Mouse (Mus musculus) neural tube, embryonic 12.5 days (tissue): ENCODE measurements around the gene Slc16a1. TPM values are rescaled to one million over a fixed set of nuclear protein-coding genes. Genes with fewer than 3 reads are reported as not detected.
"Not testable (repeated sequence)": the region's sequence is repeated elsewhere in the genome, so short reads cannot be mapped to it uniquely, and the experiment has no call there.

Experiments used
- ATAC-seq: fragments of 200-750 bp; cut with Nextera tagmentation; 2 replicates; pipeline ENCODE4 v1.8.0; 2017; ENCODE audit warnings: low read depth, mild to moderate bottlenecking, moderate TSS enrichment, moderate library complexity; ENCODE audit not compliant: low FRiP score
- H3K27ac ChIP-seq: fragments of 300-500 bp; sonication (generic); 2 replicates; pipeline ENCODE4 v1.5.1; 2016
- H3K27me3 ChIP-seq: fragments of 300-500 bp; sonication (generic); replicated peaks from 2 replicates; pipeline ENCODE4 v1.6.1; 2016; ENCODE audit warnings: mild to moderate bottlenecking
- H3K36me3 ChIP-seq: fragments of 300-500 bp; sonication (generic); 2 replicates; pipeline ENCODE4 v1.6.1; 2016; ENCODE audit warnings: mild to moderate bottlenecking
- H3K4me1 ChIP-seq: fragments of 300-500 bp; sonication (generic); 2 replicates; pipeline ENCODE4 v1.6.1; 2016
- H3K4me2 ChIP-seq: fragments of 300-500 bp; sonication (generic); replicated peaks from 2 replicates; pipeline ENCODE4 v1.6.1; 2016; ENCODE audit warnings: mild to moderate bottlenecking
- H3K4me3 ChIP-seq: fragments of 300-500 bp; sonication (generic); 2 replicates; pipeline ENCODE4 v1.5.1; 2016
- H3K9ac ChIP-seq: fragments of 300-500 bp; sonication (generic); 2 replicates; pipeline ENCODE4 v1.6.1; 2016; ENCODE audit warnings: mild to moderate bottlenecking
- H3K9me3 ChIP-seq: fragments of 300-500 bp; sonication (generic); 2 replicates; pipeline ENCODE4 v1.6.1; 2016; ENCODE audit warnings: mild to moderate bottlenecking
- WGBS: fragments of 180-500 bp; shearing (Covaris S2); methylation state at CpG from one replicate; pipeline ENCODE4 v1.1.7; 2016; 5-methylcytosine and 5-hydroxymethylcytosine counted together
- polyA plus RNA-seq: library from polyadenylated mRNA; unstranded; fragments of >200 nt; fragmentation: Nextera tagmentation; extraction: Ambion mirVana; gene quantifications from 2 replicates; pipeline ENCODE4 v1.2.1, GENCODE M21; 2016

Slc16a1 gene
- polyA plus RNA-seq, 1 experiment from 2014 or later = 17.9 TPM

DNA sequence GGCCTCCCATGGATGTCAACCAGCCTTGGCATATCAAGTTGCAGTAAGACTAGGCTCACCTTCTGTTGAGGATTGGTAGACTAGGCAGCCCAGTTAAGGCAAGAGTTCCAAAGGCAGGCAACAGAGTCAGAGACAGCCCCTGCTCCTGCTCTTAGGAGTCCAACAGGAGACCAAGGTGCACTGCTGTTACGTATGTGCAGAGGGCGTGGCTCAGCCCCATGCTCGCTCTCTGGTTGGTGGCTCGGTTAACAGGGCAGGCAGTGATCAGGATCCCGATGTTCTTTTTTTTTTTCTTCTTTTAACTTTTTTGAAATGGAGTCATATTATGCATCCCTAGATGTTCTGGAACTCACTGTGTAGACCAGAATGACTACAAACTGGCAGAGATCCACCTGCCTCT, 30.5 kb downstream of the Slc16a1 start:
- Histone ChIP-seq H3K27me3 (no peaks in the 10 kb centered on the region), H3K27ac (no peak overlapping the region), H3K36me3 (no peaks in the 10 kb centered on the region), H3K4me2 (no peak overlapping the region), H3K4me1 (peaks cover 6% of the 10 kb centered on the region), H3K9me3 (no peaks in the 10 kb centered on the region), H3K9ac (no peak overlapping the region), H3K4me3 (no peak overlapping the region)
- WGBS = 93% methylated on average over 5 of the region's 5 CpGs
- no peak for ATAC-seq

DNA sequence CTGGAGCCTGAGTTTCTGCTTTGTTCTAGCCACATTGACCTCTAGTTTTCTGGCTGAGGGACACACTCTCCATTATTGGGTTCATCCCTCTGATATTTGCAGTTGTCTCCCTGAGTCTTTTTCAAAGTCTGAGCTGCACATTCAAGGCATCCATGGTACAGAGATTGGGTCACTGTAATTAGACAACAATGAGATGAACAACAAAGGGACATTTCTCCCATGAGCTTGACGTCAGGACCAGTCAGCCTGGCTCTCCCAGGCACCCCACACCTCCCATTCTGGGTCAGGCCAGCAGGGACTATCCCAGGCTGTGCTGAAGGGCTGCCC, 31.4 kb downstream of the Slc16a1 start:
- Histone ChIP-seq H3K9ac (no peak overlapping the region), H3K9me3 (no peaks in the 10 kb centered on the region), H3K4me3 (no peak overlapping the region), H3K36me3 (no peaks in the 10 kb centered on the region), H3K27me3 (no peaks in the 10 kb centered on the region), H3K4me2 (no peak overlapping the region), H3K4me1 (peaks cover 14% of the 10 kb centered on the region), H3K27ac (no peak overlapping the region)
- WGBS = 14% methylated on average over 1 of the region's 1 CpGs
- no peak for ATAC-seq

- not testable (repeated sequence) for H3K4me3 ChIP-seq, H3K9me3 ChIP-seq, H3K27ac ChIP-seq, H3K27me3 ChIP-seq, H3K36me3 ChIP-seq, H3K4me2 ChIP-seq, H3K9ac ChIP-seq
- WGBS = 32% methylated on average over 1 of the region's 1 CpGs
- ATAC-seq = peak; percentile 60
- H3K4me1 ChIP-seq = peaks cover 20% of the 10 kb centered on the region
These were observed 31.9 kb downstream of the Slc16a1 start for GRCm38 (mm10) chr3:104670183-104671020.

- H3K27me3 ChIP-seq = no peaks in the 10 kb centered on the region
- no peak overlapping the region for H3K4me3 ChIP-seq
- no peak overlapping the region for H3K4me2 ChIP-seq
- WGBS = 83% methylated on average over 6 of the region's 6 CpGs
- ATAC-seq = no peak
- no peak overlapping the region for H3K9ac ChIP-seq
- no peak overlapping the region for H3K27ac ChIP-seq
- no peaks in the 10 kb centered on the region for H3K36me3 ChIP-seq
- no peaks in the 10 kb centered on the region for H3K9me3 ChIP-seq
- H3K4me1 ChIP-seq = peaks cover 22% of the 10 kb centered on the region
These were observed 33.1 kb downstream of the Slc16a1 start for GRCm38 (mm10) chr3:104671543-104671942.

DNA sequence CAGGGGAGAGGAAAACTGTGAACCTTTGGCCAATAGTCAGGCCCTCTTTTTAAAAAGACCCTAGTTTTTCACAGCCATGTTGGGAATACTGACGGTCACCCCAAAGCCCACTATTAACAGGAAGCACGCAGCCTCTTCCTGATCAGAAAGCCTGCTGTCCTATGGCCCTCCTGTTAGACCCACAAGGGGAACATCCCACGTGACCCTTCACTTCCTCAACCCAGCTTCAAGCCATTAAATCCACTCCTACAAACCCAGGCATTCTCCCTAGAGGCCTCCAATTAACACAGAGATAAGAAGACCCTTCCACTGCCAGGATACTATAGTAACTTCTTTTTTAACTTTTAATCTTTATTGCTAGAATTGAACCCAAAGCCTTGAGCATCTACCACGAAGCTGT, 33.6 kb downstream of the Slc16a1 start:
- Histone ChIP-seq H3K27ac (no peak overlapping the region), H3K36me3 (no peaks in the 10 kb centered on the region), H3K9ac (no peak overlapping the region), H3K4me2 (no peak overlapping the region), H3K4me1 (peaks cover 22% of the 10 kb centered on the region), H3K9me3 (no peaks in the 10 kb centered on the region), H3K27me3 (no peaks in the 10 kb centered on the region), H3K4me3 (no peak overlapping the region)
- WGBS = 71% methylated on average over 4 of the region's 4 CpGs
- ATAC-seq = no peak

- 70% methylated on average over 4 of the region's 4 CpGs for WGBS
- no peak overlapping the region for H3K27ac ChIP-seq
These were observed 35.3 kb downstream of the Slc16a1 start for GRCm38 (mm10) chr3:104673642-104674328.

GRCm38 (mm10) chr3:104674329-104675220, 36.1 kb downstream of the Slc16a1 start:
- H3K27ac ChIP-seq = no peak overlapping the region
- WGBS = 19% methylated on average over 14 of the region's 14 CpGs
- H3K9ac ChIP-seq = peak overlapping the region; percentile 45; the same call in 1 of the 2 replicates
- no peaks in the 10 kb centered on the region for H3K36me3 ChIP-seq
- peaks cover 22% of the 10 kb centered on the region for H3K4me1 ChIP-seq
- H3K9me3 ChIP-seq = no peaks in the 10 kb centered on the region
- ATAC-seq = peak; percentile 10
- H3K4me3 ChIP-seq = peak overlapping the region; percentile 36
- no peaks in the 10 kb centered on the region for H3K27me3 ChIP-seq
- peak overlapping the region; percentile 72 for H3K4me2 ChIP-seq

More at GRCm38 (mm10) chr3:104673642-104674328, 35.3 kb downstream of the Slc16a1 start:
- Histone ChIP-seq H3K4me3 (no peak overlapping the region), H3K9me3 (no peaks in the 10 kb centered on the region), H3K4me1 (peaks cover 22% of the 10 kb centered on the region), H3K27me3 (no peaks in the 10 kb centered on the region), H3K9ac (no peak overlapping the region), H3K36me3 (no peaks in the 10 kb centered on the region), H3K4me2 (no peak overlapping the region)
- no peak for ATAC-seq

DNA sequence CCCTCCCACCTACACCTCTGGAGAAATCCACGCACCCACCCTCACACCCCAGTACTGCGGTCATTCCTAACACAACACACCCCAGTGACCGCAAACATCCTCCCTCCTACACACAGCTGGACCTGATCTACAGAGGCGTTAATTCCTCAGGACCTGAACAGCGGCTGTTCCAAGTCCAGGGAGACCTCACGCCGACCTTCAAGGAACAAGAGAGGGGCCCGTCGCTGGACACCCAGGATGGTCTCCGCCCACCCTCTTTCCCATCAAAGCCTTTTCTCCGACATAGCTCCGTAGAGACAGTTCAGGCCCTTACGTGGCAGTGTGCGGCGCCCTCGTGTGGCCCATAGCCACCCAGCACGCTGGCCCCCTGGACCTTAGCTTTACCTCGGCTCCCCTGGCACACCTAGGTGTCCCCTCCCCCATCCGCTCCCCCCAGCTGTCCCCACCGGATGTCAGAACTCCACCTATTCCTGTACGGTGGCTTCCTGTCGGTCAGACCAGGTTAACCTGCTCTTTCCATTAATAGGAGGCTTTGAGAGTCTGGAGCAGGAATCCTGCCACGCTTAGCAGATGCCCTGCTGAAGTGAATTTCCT, 36.9 kb downstream of the Slc16a1 start:
- Histone ChIP-seq H3K4me1 (peaks cover 16% of the 10 kb centered on the region), H3K4me2 (peak overlapping the region; percentile 72), H3K27ac (no peak overlapping the region), H3K27me3 (no peaks in the 10 kb centered on the region), H3K9me3 (no peaks in the 10 kb centered on the region), H3K36me3 (no peaks in the 10 kb centered on the region), H3K9ac (peak overlapping the region; percentile 45), H3K4me3 (peak overlapping the region; percentile 36)
- ATAC-seq = peak; percentile 90
- WGBS = 4% methylated on average over 23 of the region's 23 CpGs

- no peak overlapping the region for H3K4me2 ChIP-seq
- no peak for ATAC-seq
- H3K9ac ChIP-seq = no peak overlapping the region
- no peaks in the 10 kb centered on the region for H3K27me3 ChIP-seq
- H3K36me3 ChIP-seq = no peaks in the 10 kb centered on the region
- no peaks in the 10 kb centered on the region for H3K9me3 ChIP-seq
- 93% methylated on average over 2 of the region's 2 CpGs for WGBS
- no peak overlapping the region for H3K4me3 ChIP-seq
- H3K4me1 ChIP-seq = peaks cover 16% of the 10 kb centered on the region
- H3K27ac ChIP-seq = no peak overlapping the region
These were observed 39.3 kb downstream of the Slc16a1 start for GRCm38 (mm10) chr3:104677781-104678180.

- no peak for ATAC-seq
- H3K9me3 ChIP-seq = no peaks in the 10 kb centered on the region
- 81% methylated on average over 8 of the region's 8 CpGs for WGBS
These were observed 40.4 kb downstream of the Slc16a1 start for GRCm38 (mm10) chr3:104678826-104679225.

GRCm38 (mm10) chr3:104682671-104683504, 44.4 kb downstream of the Slc16a1 start:
- 63% methylated on average over 11 of the region's 11 CpGs for WGBS
- H3K36me3 ChIP-seq = no peaks in the 10 kb centered on the region
- no peak overlapping the region for H3K4me3 ChIP-seq
- no peak overlapping the region for H3K27ac ChIP-seq
- H3K27me3 ChIP-seq = no peaks in the 10 kb centered on the region
- H3K4me1 ChIP-seq = no peaks in the 10 kb centered on the region
- H3K9ac ChIP-seq = no peak overlapping the region
- ATAC-seq = peak; percentile 71; the same call in 1 of the 2 replicates
- no peaks in the 10 kb centered on the region for H3K9me3 ChIP-seq
- H3K4me2 ChIP-seq = no peak overlapping the region

More at GRCm38 (mm10) chr3:104678826-104679225, 40.4 kb downstream of the Slc16a1 start:
- no peak overlapping the region for H3K4me3 ChIP-seq
- H3K36me3 ChIP-seq = no peaks in the 10 kb centered on the region
- no peak overlapping the region for H3K27ac ChIP-seq
- H3K4me2 ChIP-seq = no peak overlapping the region
- H3K4me1 ChIP-seq = peaks cover 16% of the 10 kb centered on the region
- no peak overlapping the region for H3K9ac ChIP-seq
- H3K27me3 ChIP-seq = no peaks in the 10 kb centered on the region
